Mouse (Mus musculus) naive thymus-derived CD4-positive, alpha-beta T cell, adult 5 months (primary cell): ENCODE measurements around the gene Snx17. TPM values are rescaled to one million over a fixed set of nuclear protein-coding genes. Genes with fewer than 3 reads are reported as not detected.

ENCODE experiments used
- polyA plus RNA-seq: library from polyadenylated mRNA; unstranded; fragments of 100-300 nt; shearing (Covaris generic); gene quantifications from one replicate; pipeline ENCODE4 v1.2.1, GENCODE M21; 2017

Snx17 gene
- 88.9 TPM for polyA plus RNA-seq

GRCm38 (mm10) chr5:31192939-31193630, at the start of gene Snx17, which contains the start of gene Eif2b4:
Gene Snx17 (plus strand): TSS chr5:31193227.
Gene Eif2b4 (minus strand): TSS chr5:31193430.

GRCm38 (mm10) chr5:31154152-31154553, 38.9 kb upstream of the Snx17 start, which contains the start of gene Mpv17:
Gene Mpv17 (minus strand): TSS chr5:31154251.

DNA sequence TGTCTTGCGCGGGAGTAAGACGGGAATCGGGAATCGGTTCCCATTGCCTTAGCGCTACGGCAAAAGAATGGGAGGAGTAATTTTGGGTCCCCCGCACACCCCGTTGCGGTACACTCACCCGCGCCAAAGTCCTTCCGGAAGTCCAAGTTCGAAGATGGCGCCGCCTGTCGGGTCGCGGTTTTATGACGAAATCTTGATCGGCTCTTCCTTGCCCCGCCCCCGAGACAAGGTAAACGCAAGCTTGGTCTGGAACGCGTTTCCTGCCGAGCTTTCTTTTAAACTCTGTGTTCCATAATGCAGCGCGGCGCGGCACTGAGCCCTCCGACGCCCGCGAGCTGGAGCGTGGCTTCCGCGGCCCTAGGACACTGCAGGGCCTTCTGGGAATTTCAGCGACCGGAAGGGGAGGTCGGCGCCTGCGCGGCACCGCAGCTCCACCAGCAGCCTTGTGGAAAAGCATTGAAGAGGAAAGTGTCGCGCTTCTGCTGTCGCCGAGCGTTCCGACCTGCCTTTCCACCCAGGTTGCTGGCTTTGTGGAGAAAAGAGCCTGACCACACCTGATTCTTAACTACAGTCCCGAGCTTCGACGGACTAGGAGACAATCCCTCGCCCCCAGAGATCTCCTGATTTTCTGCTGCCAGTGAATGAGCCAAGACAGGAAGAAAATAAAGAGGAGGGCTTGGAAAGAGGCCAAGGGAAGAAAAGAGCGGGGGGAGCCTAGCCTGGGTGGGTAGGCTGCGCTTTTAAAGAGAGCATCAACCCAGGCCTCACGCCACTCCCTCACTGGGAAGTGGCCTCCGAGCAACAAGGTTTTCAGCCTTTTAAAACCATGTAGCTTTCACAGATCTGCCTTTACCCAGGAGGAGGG, 13.0 kb upstream of the Snx17 start, which contains the start of the genes Gm29609 and Gtf3c2:
Gm29609 (minus strand) TSS at position 146 of the 865 bp plus-strand sequence.
Gtf3c2 (minus strand) TSS at position 379 of the 865 bp plus-strand sequence.

DNA sequence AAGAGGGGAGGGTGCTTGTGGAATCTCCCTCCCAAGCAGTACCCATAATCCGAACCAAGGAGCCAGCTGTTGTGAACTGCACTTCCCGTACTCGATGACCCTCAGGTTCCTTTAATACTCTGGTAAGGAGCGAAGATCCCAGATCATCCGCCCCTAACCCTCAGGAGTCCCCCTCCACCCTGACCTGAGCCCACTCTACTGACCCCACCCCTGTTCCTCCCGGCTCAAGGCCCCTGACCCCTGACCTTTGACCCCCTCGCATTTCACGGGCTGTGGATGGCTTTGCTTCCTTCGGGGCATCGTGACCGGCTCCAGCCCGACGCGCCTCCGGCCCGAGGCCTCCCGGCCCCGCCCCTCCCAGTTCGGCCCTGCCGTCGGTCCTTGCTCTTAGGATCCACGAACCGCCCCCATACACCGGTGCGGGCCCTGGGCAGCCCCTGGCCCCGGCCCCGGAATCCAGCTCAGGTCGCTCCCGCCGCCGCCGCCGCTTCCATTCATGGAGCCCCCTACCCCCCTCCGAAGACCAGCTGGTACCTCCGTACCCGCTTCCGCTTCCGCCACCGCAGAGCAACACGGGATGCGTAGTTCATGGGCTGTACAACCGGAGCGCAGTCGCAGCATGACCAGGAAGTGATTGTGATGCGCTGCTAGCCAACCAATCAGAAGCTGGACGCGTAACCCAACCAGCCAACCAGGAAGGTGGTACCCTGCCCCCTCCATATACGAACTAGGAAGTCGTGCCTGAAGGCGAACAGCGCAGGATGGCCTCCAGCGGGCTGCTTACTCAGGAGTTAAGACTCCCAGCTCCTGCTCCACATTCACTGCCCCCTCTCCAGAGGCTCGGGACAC, 8.9 kb downstream of the Snx17 start, which contains the start of gene Zfp513:
Zfp513 (minus strand) TSS at position 562 of the 849 bp plus-strand sequence.

GRCm38 (mm10) chr5:31220448-31221303, 27.6 kb downstream of the Snx17 start, which contains the start of gene Ppm1g:
Gene Ppm1g (minus strand): TSS chr5:31220687.

GRCm38 (mm10) chr5:31240637-31241521, 47.9 kb downstream of the Snx17 start, which contains the start of the genes Nrbp1 and Gm9970:
Gene Nrbp1 (plus strand): TSS chr5:31240864.
Gene Gm9970 (minus strand): TSS chr5:31241232.

Other genes with a start within 250 kb of the Snx17 start
- gene Cgref1, start 247.6 kb upstream of the Snx17 start, polyA plus RNA-seq, result not detected
- 231 TPM for gene Preb, start 232.9 kb upstream of the Snx17 start, polyA plus RNA-seq
- gene Tcf23, start 224.6 kb upstream of the Snx17 start, polyA plus RNA-seq, result not detected
- 64.4 TPM for gene Atraid, start 144.9 kb upstream of the Snx17 start, polyA plus RNA-seq
- gene Slc5a6, start 144.3 kb upstream of the Snx17 start, polyA plus RNA-seq, result 8.8 TPM
- gene Cad, start 138.4 kb upstream of the Snx17 start, polyA plus RNA-seq, result 24.5 TPM
- gene Dnajc5g, start 86.9 kb upstream of the Snx17 start, polyA plus RNA-seq, result not detected
- gene Slc30a3, start 85.0 kb upstream of the Snx17 start, polyA plus RNA-seq, result not detected
- gene Trim54, start 76.5 kb upstream of the Snx17 start, polyA plus RNA-seq, result not detected
- gene Ucn, start 54.4 kb upstream of the Snx17 start, polyA plus RNA-seq, result not detected
- 15.3 TPM for gene Mpv17, start 39.0 kb upstream of the Snx17 start, polyA plus RNA-seq
- 2.5 TPM for gene Gm29609, start 13.3 kb upstream of the Snx17 start, polyA plus RNA-seq
- 94.7 TPM for gene Gtf3c2, start 13.1 kb upstream of the Snx17 start, polyA plus RNA-seq
- 51.6 TPM for gene Eif2b4, start 203 bp downstream of the Snx17 start, polyA plus RNA-seq
- gene Zfp513, start 9.1 kb downstream of the Snx17 start, polyA plus RNA-seq, result 23.9 TPM
- gene Ppm1g, start 27.5 kb downstream of the Snx17 start, polyA plus RNA-seq, result 169 TPM
- gene Nrbp1, start 47.6 kb downstream of the Snx17 start, polyA plus RNA-seq, result 259 TPM
- gene Gm9970, start 48.0 kb downstream of the Snx17 start, polyA plus RNA-seq, result 0.67 TPM
- gene Krtcap3, start 58.5 kb downstream of the Snx17 start, polyA plus RNA-seq, result 55.3 TPM
- 10.5 TPM for gene Ift172, start 97.9 kb downstream of the Snx17 start, polyA plus RNA-seq
- gene Fndc4, start 102.9 kb downstream of the Snx17 start, polyA plus RNA-seq, result 0.90 TPM
- 0.51 TPM for gene Gckr, start 104.2 kb downstream of the Snx17 start, polyA plus RNA-seq